Mouse (Mus musculus) heart, embryonic 16.5 days (tissue): ENCODE results near the gene Cd248. TPM values are rescaled to one million over a fixed set of nuclear protein-coding genes. Genes with fewer than 3 reads are reported as not detected.

Experiments
- ATAC-seq: fragments of 200-750 bp; cut with Nextera tagmentation; replicated peaks from 2 replicates; pipeline ENCODE4 v1.8.0; 2017; ENCODE audit warnings: moderate number of reproducible peaks; ENCODE audit not compliant: insufficient read depth, low FRiP score; ENCODE audit errors: extremely low read depth
- H3K27ac ChIP-seq: fragments of 300-500 bp; sonication (generic); 2 replicates; pipeline ENCODE4 v1.5.1; 2014; ENCODE audit warnings: mild to moderate bottlenecking, low read length, control low read depth, moderate library complexity
- H3K27me3 ChIP-seq: fragments of 300-500 bp; sonication (generic); 2 replicates; pipeline ENCODE4 v1.6.1; 2014; ENCODE audit warnings: low read length, mixed read lengths; ENCODE audit not compliant: control insufficient read depth, insufficient read depth
- H3K36me3 ChIP-seq: fragments of 300-500 bp; sonication (generic); 2 replicates; pipeline ENCODE4 v1.6.1; 2014; ENCODE audit not compliant: control insufficient read depth, insufficient read depth
- H3K4me1 ChIP-seq: fragments of 300-500 bp; sonication (generic); 2 replicates; pipeline ENCODE4 v1.6.1; 2014; ENCODE audit warnings: low read length, mixed read lengths; ENCODE audit not compliant: control insufficient read depth, insufficient read depth
- H3K4me2 ChIP-seq: fragments of 300-500 bp; sonication (generic); 2 replicates; pipeline ENCODE4 v1.6.1; 2014; ENCODE audit warnings: low read depth, mild to moderate bottlenecking, control low read depth, low read length
- H3K4me3 ChIP-seq: fragments of 300-500 bp; sonication (generic); 2 replicates; pipeline ENCODE4 v1.5.1; 2014; ENCODE audit warnings: mild to moderate bottlenecking, control low read depth, low read length
- H3K9ac ChIP-seq: fragments of 300-500 bp; sonication (generic); 2 replicates; pipeline ENCODE4 v1.6.1; 2014; ENCODE audit warnings: low read length, control low read depth
- H3K9me3 ChIP-seq: fragments of 300-500 bp; sonication (generic); replicated peaks from 2 replicates; pipeline ENCODE4 v1.6.1; 2016; ENCODE audit warnings: low read length; ENCODE audit not compliant: control insufficient read depth
- WGBS: fragments of 180-500 bp; shearing (Covaris S2); extraction: QIAGEN DNeasy Blood & Tissue Kit; methylation state at CpG from one replicate; pipeline ENCODE4 v1.1.7; 2014; 5-methylcytosine and 5-hydroxymethylcytosine counted together
- polyA plus RNA-seq: library from polyadenylated mRNA; unstranded; fragments of >200 nt; fragmentation: Nextera tagmentation; extraction: Ambion mirVana; gene quantifications from 2 replicates; pipeline ENCODE4 v1.2.1, GENCODE M21; 2015

Cd248 gene
- polyA plus RNA-seq, 1 experiment from 2014 or later, result 23.4 TPM

DNA sequence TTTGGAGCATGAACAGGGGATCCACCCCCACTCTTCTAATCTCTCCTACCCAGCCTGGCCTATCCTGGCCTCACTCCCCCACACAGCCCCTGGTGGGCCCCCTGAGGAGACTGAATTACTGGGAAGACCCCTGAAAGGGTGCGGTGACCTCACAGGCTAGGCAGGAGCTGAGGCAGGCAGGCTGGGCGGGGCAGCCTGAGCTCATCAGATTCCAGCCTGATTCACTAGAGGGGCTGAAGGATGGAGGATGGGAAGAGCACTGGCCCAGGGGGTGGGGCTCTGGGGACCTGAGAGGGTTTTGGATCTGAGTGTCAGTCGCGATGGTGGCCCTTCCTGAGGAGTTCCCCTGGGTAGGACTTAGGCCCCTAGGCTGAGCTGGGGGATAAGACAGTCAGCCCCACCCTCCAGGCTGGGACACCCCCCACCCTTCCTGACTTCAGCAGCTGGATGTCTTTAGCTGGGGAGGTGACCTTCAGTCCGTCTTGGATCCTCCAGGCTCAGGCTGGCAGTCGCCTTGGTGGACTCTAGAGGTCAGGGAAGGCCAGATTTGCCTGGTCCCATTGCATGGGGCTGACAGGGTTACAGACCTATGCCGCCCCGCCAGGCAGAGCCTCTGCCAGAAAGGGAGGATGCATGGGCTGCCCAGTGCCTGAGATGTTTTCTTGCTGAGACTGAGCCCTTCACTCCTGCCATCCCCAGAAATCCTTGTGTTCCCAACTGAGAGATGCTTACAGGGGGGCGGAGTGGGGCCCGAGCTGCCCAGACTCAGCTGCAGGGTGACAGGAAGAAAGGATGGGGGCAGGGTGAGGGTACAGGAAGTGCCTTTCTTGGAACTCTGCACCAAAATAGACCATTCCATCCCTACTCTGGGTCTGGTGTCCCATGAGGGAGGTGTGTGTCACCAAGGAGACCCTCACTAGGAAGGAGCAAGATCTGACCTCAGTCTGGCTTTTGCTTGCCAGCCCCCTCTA is 8.8 kb upstream of the Cd248 start:
- no peaks in the 10 kb centered on the region for H3K9me3 ChIP-seq
- no peak overlapping the region for H3K4me2 ChIP-seq
- H3K4me1 ChIP-seq, result peaks cover 31% of the 10 kb centered on the region
- 21% methylated on average over 10 of the region's 10 CpGs for WGBS
- peak overlapping the region; percentile 50 for H3K27ac ChIP-seq
- H3K27me3 ChIP-seq, result no peaks in the 10 kb centered on the region; the same call in 1 of the 2 replicates
- no peaks in the 10 kb centered on the region for H3K36me3 ChIP-seq
- H3K4me3 ChIP-seq, result no peak overlapping the region
- peak overlapping the region; percentile 55; the same call in 1 of the 2 replicates for H3K9ac ChIP-seq
- ATAC-seq, result peak; percentile 28

DNA sequence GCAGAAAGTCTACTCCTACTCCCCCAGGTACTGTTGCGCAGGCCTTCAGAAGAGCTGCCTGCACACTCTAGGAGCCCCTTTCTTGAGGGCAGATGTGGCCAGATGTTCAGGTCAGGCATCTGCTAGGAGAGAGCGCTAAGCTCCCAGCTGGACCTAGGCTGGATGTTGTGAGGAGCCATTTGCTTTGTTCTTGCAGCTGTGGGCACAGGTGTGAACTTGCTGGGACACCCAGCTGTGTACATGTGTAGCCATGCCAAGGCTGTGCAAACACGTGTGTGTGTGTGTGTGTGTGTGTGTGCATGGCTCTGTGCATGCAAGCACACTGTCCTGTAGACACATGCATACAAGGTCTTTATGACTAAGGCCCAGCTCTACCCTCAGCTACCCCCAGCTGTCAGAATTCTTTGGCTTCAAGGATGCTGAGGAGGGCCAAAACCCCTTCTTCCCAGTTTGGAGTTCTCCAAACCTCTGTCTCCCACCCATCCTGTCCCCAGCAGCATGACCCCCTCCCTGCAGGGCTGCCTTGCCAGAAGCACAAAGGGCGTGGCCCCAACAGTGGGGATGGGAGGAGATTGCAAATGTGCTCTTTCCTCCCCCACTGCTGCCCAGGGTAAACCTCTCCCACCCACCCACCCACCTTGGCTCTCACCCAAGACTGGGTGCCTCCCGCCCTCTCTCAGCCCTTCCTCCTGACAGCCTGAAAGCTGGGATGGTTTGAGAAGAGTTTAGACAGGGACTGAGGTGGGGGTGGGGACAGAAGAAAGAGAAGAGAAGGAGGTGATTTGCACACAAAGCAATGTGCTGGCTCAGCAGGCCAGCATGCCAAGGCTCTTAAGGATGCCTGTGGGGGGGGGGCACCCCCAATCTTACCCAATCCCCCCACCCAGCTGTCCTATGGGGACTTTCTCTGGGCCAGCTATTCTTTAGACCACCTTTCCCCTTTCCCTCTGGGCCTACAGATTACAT is 7.2 kb upstream of the Cd248 start:
- Histone ChIP-seq H3K4me3 (no peak overlapping the region), H3K4me1 (peaks cover 31% of the 10 kb centered on the region), H3K27ac (no peak overlapping the region), H3K9me3 (no peaks in the 10 kb centered on the region), H3K9ac (no peak overlapping the region), H3K36me3 (no peaks in the 10 kb centered on the region), H3K27me3 (no peaks in the 10 kb centered on the region; the same call in 1 of the 2 replicates), H3K4me2 (no peak overlapping the region)
- 44% methylated on average over 5 of the region's 5 CpGs for WGBS
- no peak for ATAC-seq

DNA sequence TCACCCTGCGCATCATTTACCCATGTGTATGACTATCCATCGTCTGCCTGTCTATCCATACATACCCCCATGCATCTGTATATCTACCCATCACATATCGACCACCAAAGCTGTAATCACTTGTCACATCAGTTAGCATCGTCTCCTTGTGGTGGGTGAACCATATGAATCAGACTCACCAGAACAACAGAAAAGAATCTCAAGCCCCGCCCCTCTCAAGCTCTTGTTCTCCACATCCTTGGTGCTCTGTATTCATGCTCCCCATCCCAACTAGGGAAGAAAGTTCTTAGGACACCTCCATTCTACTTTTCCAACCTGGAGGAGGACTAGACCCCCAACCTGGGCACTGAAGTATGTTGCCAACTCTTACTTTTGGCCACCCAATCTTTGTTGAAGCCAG is 5.8 kb upstream of the Cd248 start:
- Histone ChIP-seq H3K4me1 (peaks cover 29% of the 10 kb centered on the region), H3K9ac (no peak overlapping the region), H3K9me3 (no peaks in the 10 kb centered on the region), H3K4me2 (no peak overlapping the region), H3K27ac (no peak overlapping the region), H3K27me3 (no peaks in the 10 kb centered on the region; the same call in 1 of the 2 replicates), H3K36me3 (no peaks in the 10 kb centered on the region), H3K4me3 (no peak overlapping the region)
- no peak for ATAC-seq
- WGBS, result 79% methylated on average over 5 of the region's 5 CpGs

- H3K4me1 ChIP-seq, result peaks cover 33% of the 10 kb centered on the region
- no peak overlapping the region for H3K27ac ChIP-seq
- no peak overlapping the region for H3K4me2 ChIP-seq
- no peaks in the 10 kb centered on the region for H3K9me3 ChIP-seq
- WGBS, result 78% methylated on average over 6 of the region's 6 CpGs
- no peaks in the 10 kb centered on the region; the same call in 1 of the 2 replicates for H3K27me3 ChIP-seq
- no peak for ATAC-seq
- no peaks in the 10 kb centered on the region for H3K36me3 ChIP-seq
- no peak overlapping the region for H3K4me3 ChIP-seq
- no peak overlapping the region for H3K9ac ChIP-seq
These were observed 5.4 kb upstream of the Cd248 start for GRCm38 (mm10) chr19:5062446-5062845.

- Histone ChIP-seq H3K9me3 (no peaks in the 10 kb centered on the region), H3K36me3 (no peaks in the 10 kb centered on the region), H3K9ac (no peak overlapping the region), H3K4me1 (peaks cover 23% of the 10 kb centered on the region), H3K27ac (no peak overlapping the region), H3K27me3 (peaks cover 14% of the 10 kb centered on the region; the same call in 1 of the 2 replicates), H3K4me2 (no peak overlapping the region), H3K4me3 (no peak overlapping the region)
- 48% methylated on average over 7 of the region's 7 CpGs for WGBS
- ATAC-seq, result no peak
These were observed 2.8 kb upstream of the Cd248 start for GRCm38 (mm10) chr19:5065104-5065503.

- Histone ChIP-seq H3K27me3 (peaks cover 14% of the 10 kb centered on the region; the same call in 1 of the 2 replicates), H3K9ac (peak overlapping the region; percentile 81), H3K27ac (peak overlapping the region; percentile 56), H3K4me2 (peak overlapping the region; percentile 95), H3K4me1 (peaks cover 21% of the 10 kb centered on the region), H3K4me3 (peak overlapping the region; percentile 59), H3K36me3 (no peaks in the 10 kb centered on the region), H3K9me3 (no peaks in the 10 kb centered on the region)
- WGBS, result 8% methylated on average over 15 of the region's 15 CpGs
- 0 out of 2 replicates have a peak, but pooled peaks have one; percentile 9 for ATAC-seq
These were observed 658 bp upstream of the Cd248 start for GRCm38 (mm10) chr19:5067040-5067799.

DNA sequence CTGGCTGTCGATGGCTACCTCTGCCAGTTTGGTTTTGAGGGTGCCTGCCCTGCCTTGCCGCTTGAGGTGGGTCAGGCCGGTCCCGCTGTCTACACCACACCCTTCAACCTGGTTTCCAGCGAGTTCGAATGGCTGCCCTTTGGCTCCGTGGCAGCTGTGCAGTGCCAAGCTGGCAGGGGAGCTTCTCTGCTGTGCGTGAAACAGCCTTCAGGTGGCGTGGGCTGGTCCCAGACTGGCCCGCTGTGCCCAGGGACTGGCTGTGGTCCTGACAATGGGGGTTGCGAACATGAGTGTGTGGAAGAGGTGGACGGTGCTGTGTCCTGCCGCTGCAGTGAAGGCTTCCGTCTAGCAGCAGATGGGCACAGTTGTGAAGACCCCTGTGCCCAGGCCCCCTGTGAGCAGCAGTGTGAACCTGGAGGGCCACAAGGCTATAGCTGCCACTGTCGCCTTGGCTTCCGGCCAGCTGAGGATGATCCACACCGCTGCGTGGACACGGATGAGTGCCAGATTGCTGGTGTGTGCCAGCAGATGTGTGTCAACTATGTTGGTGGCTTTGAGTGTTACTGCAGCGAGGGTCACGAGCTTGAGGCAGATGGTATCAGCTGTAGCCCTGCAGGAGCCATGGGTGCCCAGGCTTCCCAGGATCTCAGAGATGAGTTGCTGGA is 824 bp downstream of the Cd248 start:
- no peaks in the 10 kb centered on the region for H3K36me3 ChIP-seq
- H3K4me3 ChIP-seq, result peak overlapping the region; percentile 59
- H3K4me2 ChIP-seq, result peak overlapping the region; percentile 95
- H3K27ac ChIP-seq, result no peak overlapping the region
- ATAC-seq, result no peak
- H3K9me3 ChIP-seq, result no peaks in the 10 kb centered on the region
- peak overlapping the region; percentile 81 for H3K9ac ChIP-seq
- H3K27me3 ChIP-seq, result peaks cover 14% of the 10 kb centered on the region
- peaks cover 24% of the 10 kb centered on the region for H3K4me1 ChIP-seq
- 36% methylated on average over 20 of the region's 21 CpGs for WGBS

GRCm38 (mm10) chr19:5069486-5069885 is 1.6 kb downstream of the Cd248 start:
- Histone ChIP-seq H3K9me3 (no peaks in the 10 kb centered on the region), H3K4me2 (peak overlapping the region; percentile 95), H3K27ac (no peak overlapping the region), H3K9ac (no peak overlapping the region), H3K4me3 (peak overlapping the region; percentile 59), H3K4me1 (peaks cover 24% of the 10 kb centered on the region), H3K27me3 (peaks cover 22% of the 10 kb centered on the region), H3K36me3 (no peaks in the 10 kb centered on the region)
- ATAC-seq, result no peak
- 79% methylated on average over 5 of the region's 5 CpGs for WGBS
